Mouse (Mus musculus) kidney, adult 2 months (tissue): ENCODE results near the gene Hnrnpa3.

Experiments
- CTCF ChIP-seq: fragments of 200-500 bp; conservative IDR thresholded peaks from 2 replicates; pipeline ENCODE4 v1.5.1; 2011; ENCODE audit warnings: low read depth, mild to moderate bottlenecking, control low read depth, low read length, moderate library complexity, mixed read lengths; ENCODE audit not compliant: insufficient read depth, insufficient read length
- POLR2A ChIP-seq: fragments of 200-500 bp; IDR thresholded peaks from one replicate; pipeline ENCODE4 v1.6.1; 2011; ENCODE audit warnings: low read depth, low read length, control low read depth

DNA sequence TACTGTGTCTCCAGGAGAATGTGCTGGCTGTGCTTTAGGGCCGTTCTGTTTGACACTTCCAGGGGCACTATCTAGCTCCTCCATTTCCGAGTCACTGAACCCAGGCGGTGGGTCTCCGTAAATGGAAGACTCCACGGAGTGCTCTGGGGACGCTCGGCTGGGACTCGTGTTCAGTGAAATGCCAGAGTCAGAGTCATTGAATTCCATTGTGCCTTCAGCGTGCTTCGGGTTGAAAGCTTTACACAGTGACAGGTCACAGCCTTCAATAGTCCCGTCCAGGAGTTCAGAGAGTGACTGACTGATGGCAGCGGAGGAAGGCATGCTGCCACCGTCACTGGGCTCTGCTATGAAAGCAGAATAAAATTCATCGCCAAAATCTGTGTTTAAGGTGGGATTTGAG, 17.5 kb downstream of the Hnrnpa3 start:
- no peak for TF ChIP-seq POLR2A
- no peak for TF ChIP-seq CTCF
